Mouse (Mus musculus): ENCODE measurements at regions not wholly inside any gene's neighbourhood (a gene's known extent, or its start where the extent isn't known, plus 50 kb on each side); places are given as distances from the start of the nearest gene placed in this dataset.

DNA sequence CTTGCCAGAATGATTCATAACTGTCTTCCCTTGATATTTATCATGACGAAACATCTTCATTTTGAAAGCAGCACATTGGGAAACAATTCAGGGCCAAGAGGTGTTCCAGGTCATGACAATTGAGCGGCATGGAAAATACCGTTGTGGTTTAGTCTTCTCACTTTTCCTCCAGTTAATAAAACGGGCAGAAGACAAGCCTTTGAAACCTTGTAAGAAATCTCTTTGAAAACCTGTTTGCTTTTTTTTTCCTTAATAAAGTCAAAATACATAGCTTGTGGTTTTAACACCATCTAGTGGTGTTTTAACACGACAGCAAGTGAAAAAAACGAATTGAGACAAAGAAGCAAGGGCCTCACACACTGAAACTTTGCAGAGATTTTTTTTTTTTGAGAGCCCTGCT lies 1389.0 kb upstream of the Acvr2a start:
- 35% methylated on average over 6 of the region's 6 CpGs for WGBS
- H3K4me1 ChIP-seq, result no peaks in the 10 kb centered on the region
- no peak for ATAC-seq (ENCODE audit: low FRiP score)
- H3K27ac ChIP-seq (replicated peaks), result no peak overlapping the region
- H3K9me3 ChIP-seq (replicated peaks), result no peaks in the 10 kb centered on the region
- H3K4me2 ChIP-seq, result peak overlapping the region; percentile 38
- no peaks in the 10 kb centered on the region for H3K27me3 ChIP-seq (replicated peaks)
- H3K4me3 ChIP-seq (replicated peaks), result no peak overlapping the region
- H3K9ac ChIP-seq (replicated peaks), result no peak overlapping the region
- no peaks in the 10 kb centered on the region for H3K36me3 ChIP-seq

DNA sequence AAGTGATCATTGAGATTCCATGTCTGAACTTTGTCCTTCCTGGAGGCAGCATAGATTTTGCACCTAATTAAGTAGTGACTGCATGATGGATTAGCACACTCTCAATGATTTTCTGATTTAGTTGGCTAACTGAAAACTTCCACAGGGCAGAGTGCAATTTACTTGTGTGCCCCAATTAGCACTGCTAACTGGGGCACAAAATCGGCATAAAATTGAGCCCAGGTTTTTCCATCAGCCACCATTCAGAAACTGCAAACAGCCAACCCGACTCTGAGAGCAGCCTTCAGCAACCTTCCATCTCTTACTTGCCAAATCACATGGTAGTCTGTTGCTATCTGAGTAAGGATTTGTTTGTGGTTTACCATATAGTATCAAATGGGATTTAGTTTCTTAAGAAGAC lies 1384.1 kb upstream of the Acvr2a start:
- Histone ChIP-seq H3K4me1 (no peaks in the 10 kb centered on the region), H3K27me3 (replicated peaks) (no peaks in the 10 kb centered on the region), H3K9ac (replicated peaks) (no peak overlapping the region), H3K4me3 (replicated peaks) (no peak overlapping the region), H3K9me3 (replicated peaks) (no peaks in the 10 kb centered on the region), H3K36me3 (no peaks in the 10 kb centered on the region), H3K27ac (replicated peaks) (no peak overlapping the region), H3K4me2 (no peak overlapping the region)
- no peak for ATAC-seq (ENCODE audit: low FRiP score)
- 72% methylated on average over 2 of the region's 2 CpGs for WGBS

DNA sequence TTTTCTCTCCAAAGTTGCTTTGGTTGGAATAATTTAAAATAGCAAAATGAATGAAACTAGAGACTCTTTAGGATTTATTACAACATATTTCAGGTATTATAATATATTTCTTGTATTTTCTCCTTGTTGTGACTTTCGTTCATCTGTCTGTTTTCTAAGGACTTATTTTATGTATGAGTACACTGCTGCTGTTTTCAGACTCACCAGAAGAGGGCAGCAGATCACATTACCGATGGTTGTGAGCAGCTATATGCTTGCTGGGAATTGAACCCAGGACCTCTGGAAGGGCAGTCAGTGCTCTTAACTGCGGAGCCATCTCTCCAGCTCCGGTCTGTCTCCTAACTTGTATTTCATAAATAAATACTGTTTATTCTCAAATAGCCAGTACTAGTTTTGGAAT lies 1347.9 kb upstream of the Acvr2a start:
- Histone ChIP-seq H3K27ac (replicated peaks) (no peak overlapping the region), H3K27me3 (replicated peaks) (no peaks in the 10 kb centered on the region), H3K4me1 (no peaks in the 10 kb centered on the region), H3K4me2 (no peak overlapping the region), H3K9me3 (replicated peaks) (no peaks in the 10 kb centered on the region), H3K36me3 (no peaks in the 10 kb centered on the region), H3K9ac (replicated peaks) (no peak overlapping the region), H3K4me3 (replicated peaks) (no peak overlapping the region)
- no peak for ATAC-seq (ENCODE audit: low FRiP score)
- WGBS, result 75% methylated on average over 4 of the region's 4 CpGs

DNA sequence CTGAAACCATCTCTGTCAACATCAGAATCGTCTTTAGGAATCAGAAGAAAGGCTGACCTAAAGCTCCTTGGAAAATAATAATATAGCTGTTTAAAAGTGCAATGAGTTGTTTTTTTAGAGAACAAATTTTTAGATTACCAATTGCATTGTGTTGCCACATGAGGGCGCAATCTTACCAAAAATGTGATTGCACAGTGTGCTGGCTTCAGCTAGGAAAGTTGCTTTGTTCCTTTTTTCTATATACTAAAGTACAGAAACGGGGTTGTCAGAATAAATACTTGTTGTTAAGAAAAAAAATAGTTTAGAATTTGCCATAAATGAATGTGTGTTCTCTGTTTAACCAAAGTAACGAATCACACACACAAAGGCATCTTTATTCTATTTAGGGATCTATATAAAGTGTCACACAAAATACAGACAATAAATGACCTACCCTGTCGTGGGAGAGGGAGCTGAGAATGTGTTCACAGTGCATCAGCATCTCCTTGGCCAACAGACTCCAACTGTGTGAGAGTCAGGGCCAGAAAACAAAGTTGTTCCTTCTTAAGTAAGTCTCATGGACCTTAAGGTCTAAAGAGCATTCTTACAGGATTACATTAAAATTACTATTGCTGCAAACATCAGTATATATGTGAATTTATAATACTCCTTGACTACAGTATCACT lies 1321.9 kb upstream of the Acvr2a start:
- ATAC-seq (ENCODE audit: low FRiP score), result 0 out of 2 replicates have a peak, but pooled peaks have one; percentile 47

More for the DNA sequence above, 1321.9 kb upstream of the Acvr2a start:
- whole genome bisulfite sequencing, result 12% methylated on average over 5 of the region's 5 CpGs
- no peak overlapping the region for H3K27ac ChIP-seq (replicated peaks)
- no peak overlapping the region for H3K9ac ChIP-seq (replicated peaks)
- no peak overlapping the region for H3K4me2 ChIP-seq
- no peaks in the 10 kb centered on the region for H3K27me3 ChIP-seq (replicated peaks)
- no peak overlapping the region for H3K4me3 ChIP-seq (replicated peaks)
- H3K9me3 ChIP-seq (replicated peaks), result no peaks in the 10 kb centered on the region
- no peaks in the 10 kb centered on the region for H3K36me3 ChIP-seq
- H3K4me1 ChIP-seq, result no peaks in the 10 kb centered on the region

Measured in neural tube, embryonic 15.5 days (tissue).